Mouse (Mus musculus) kidney, postnatal 0 days (tissue): ENCODE data around the gene Arhgap19. TPM values are rescaled to one million over a fixed set of nuclear protein-coding genes. Genes with fewer than 3 reads are reported as not detected.

Experiments
- ATAC-seq: fragments of 200-750 bp; cut with Nextera tagmentation; replicated peaks from 2 replicates; pipeline ENCODE4 v1.8.0; 2017; ENCODE audit warnings: low read depth, moderate number of reproducible peaks, moderate TSS enrichment, moderate library complexity; ENCODE audit not compliant: low FRiP score
- DNase-seq: peaks from one replicate; pipeline ENCODE4 v3.0.0-alpha.2; 2016; ENCODE audit warnings: low spot score
- H3K27ac ChIP-seq: fragments of 300-500 bp; sonication (generic); 2 replicates; pipeline ENCODE4 v1.5.1; 2014; ENCODE audit warnings: mild to moderate bottlenecking
- H3K27me3 ChIP-seq: fragments of 300-500 bp; sonication (generic); 2 replicates; pipeline ENCODE4 v1.6.1; 2014; ENCODE audit warnings: low read length, mixed read lengths; ENCODE audit not compliant: insufficient read depth
- H3K36me3 ChIP-seq: fragments of 300-500 bp; sonication (generic); 2 replicates; pipeline ENCODE4 v1.6.1; 2014; ENCODE audit warnings: low read length, mixed read lengths; ENCODE audit not compliant: insufficient read depth
- H3K4me1 ChIP-seq: fragments of 300-500 bp; sonication (generic); replicated peaks from 2 replicates; pipeline ENCODE4 v1.6.1; 2014; ENCODE audit warnings: antibody characterized with exemption, low read length, mixed read lengths; ENCODE audit not compliant: insufficient read depth
- H3K4me2 ChIP-seq: fragments of 300-500 bp; sonication (generic); 2 replicates; pipeline ENCODE4 v1.6.1; 2014; ENCODE audit warnings: mild to moderate bottlenecking, low read length, moderate library complexity, mixed read lengths
- H3K4me3 ChIP-seq: fragments of 300-500 bp; sonication (generic); replicated peaks from 2 replicates; pipeline ENCODE4 v1.5.1; 2014; ENCODE audit warnings: low read depth, low read length
- H3K9ac ChIP-seq: fragments of 300-500 bp; sonication (generic); 2 replicates; pipeline ENCODE4 v1.6.1; 2014; ENCODE audit warnings: low read depth, low read length
- H3K9me3 ChIP-seq: fragments of 300-500 bp; sonication (generic); replicated peaks from 2 replicates; pipeline ENCODE4 v1.6.1; 2016; ENCODE audit warnings: low read length, inconsistent platforms, mixed read lengths
- CTCF ChIP-seq: IDR thresholded peaks from 2 replicates; pipeline ENCODE4 v1.5.1; 2016; ENCODE audit warnings: antibody characterized with exemption, low read depth, mild to moderate bottlenecking, moderate library complexity
- WGBS: fragments of 180-500 bp; shearing (Covaris S2); extraction: QIAGEN DNeasy Blood & Tissue Kit; methylation state at CpG from one replicate; pipeline ENCODE4 v1.1.7; 2014; 5-methylcytosine and 5-hydroxymethylcytosine counted together
- polyA plus RNA-seq: library from polyadenylated mRNA; unstranded; fragments of >200 nt; fragmentation: Nextera tagmentation; extraction: Ambion mirVana; gene quantifications from 2 replicates; pipeline ENCODE4 v1.2.1, GENCODE M21; 2015

Gene Arhgap19
- polyA plus RNA-seq, 1 experiment from 2014 or later: 9.5 TPM

- ATAC-seq (no peak), DNase-seq (no peak)
- Histone ChIP-seq H3K27ac (no peak overlapping the region), H3K9me3 (no peaks in the 10 kb centered on the region), H3K4me3 (no peak overlapping the region), H3K4me1 (no peaks in the 10 kb centered on the region), H3K4me2 (no peak overlapping the region), H3K27me3 (no peaks in the 10 kb centered on the region), H3K9ac (no peak overlapping the region), H3K36me3 (no peaks in the 10 kb centered on the region)
- WGBS: 51% methylated on average over 5 of the region's 5 CpGs
- no peak for TF ChIP-seq CTCF
These were observed 15.1 kb upstream of the Arhgap19 start for GRCm38 (mm10) chr19:41816915-41817314.

GRCm38 (mm10) chr19:41816410-41816809 lies 14.6 kb upstream of the Arhgap19 start:
- DNase-seq: no peak
- Histone ChIP-seq H3K36me3 (no peaks in the 10 kb centered on the region), H3K4me2 (no peak overlapping the region), H3K9me3 (no peaks in the 10 kb centered on the region), H3K4me1 (no peaks in the 10 kb centered on the region), H3K4me3 (no peak overlapping the region), H3K9ac (no peak overlapping the region), H3K27ac (no peak overlapping the region), H3K27me3 (no peaks in the 10 kb centered on the region)
- no peak for TF ChIP-seq CTCF
- WGBS: 42% methylated on average over 5 of the region's 5 CpGs
- ATAC-seq: no peak

- H3K9me3 ChIP-seq: no peaks in the 10 kb centered on the region
- H3K9ac ChIP-seq: no peak overlapping the region
- no peak for TF ChIP-seq CTCF
- H3K27ac ChIP-seq: no peak overlapping the region
- ATAC-seq (no peak), DNase-seq (no peak)
- no peak overlapping the region for H3K4me3 ChIP-seq
- H3K4me1 ChIP-seq: no peaks in the 10 kb centered on the region
- H3K36me3 ChIP-seq: no peaks in the 10 kb centered on the region
- no peaks in the 10 kb centered on the region for H3K27me3 ChIP-seq
- 93% methylated on average over 4 of the region's 4 CpGs for WGBS
- no peak overlapping the region for H3K4me2 ChIP-seq
These were observed 11.5 kb upstream of the Arhgap19 start for GRCm38 (mm10) chr19:41813374-41813773.

GRCm38 (mm10) chr19:41812525-41812924 lies 10.7 kb upstream of the Arhgap19 start:
- TF ChIP-seq CTCF: no peak
- Histone ChIP-seq H3K4me1 (no peaks in the 10 kb centered on the region), H3K36me3 (no peaks in the 10 kb centered on the region), H3K9ac (no peak overlapping the region), H3K9me3 (no peaks in the 10 kb centered on the region), H3K4me2 (no peak overlapping the region), H3K27me3 (no peaks in the 10 kb centered on the region), H3K4me3 (no peak overlapping the region), H3K27ac (no peak overlapping the region)
- ATAC-seq (no peak), DNase-seq (no peak)
- WGBS: 87% methylated on average over 10 of the region's 10 CpGs

- ATAC-seq: peak; percentile 36; the same call in 1 of the 2 replicates
- no peaks in the 10 kb centered on the region for H3K27me3 ChIP-seq
- no peaks in the 10 kb centered on the region for H3K36me3 ChIP-seq
- peak; percentile 50 for DNase-seq
- no peaks in the 10 kb centered on the region for H3K4me1 ChIP-seq
- TF ChIP-seq CTCF: no peak
- no peak overlapping the region for H3K4me3 ChIP-seq
- H3K27ac ChIP-seq: peak overlapping the region; percentile 10; the same call in 1 of the 2 replicates
- H3K9me3 ChIP-seq: no peaks in the 10 kb centered on the region
- H3K9ac ChIP-seq: no peak overlapping the region
- no peak overlapping the region for H3K4me2 ChIP-seq
- WGBS: 45% methylated on average over 5 of the region's 5 CpGs
These were observed 8.2 kb upstream of the Arhgap19 start for GRCm38 (mm10) chr19:41810074-41810473.

- H3K36me3 ChIP-seq: no peaks in the 10 kb centered on the region
- no peaks in the 10 kb centered on the region for H3K27me3 ChIP-seq
- no peak overlapping the region for H3K4me2 ChIP-seq
- 79% methylated on average over 8 of the region's 8 CpGs for WGBS
- no peaks in the 10 kb centered on the region for H3K4me1 ChIP-seq
- no peaks in the 10 kb centered on the region for H3K9me3 ChIP-seq
- DNase-seq: no peak
- no peak for TF ChIP-seq CTCF
- no peak for ATAC-seq
- H3K4me3 ChIP-seq: no peak overlapping the region
- no peak overlapping the region for H3K9ac ChIP-seq
- no peak overlapping the region for H3K27ac ChIP-seq
These were observed 6.3 kb upstream of the Arhgap19 start for GRCm38 (mm10) chr19:41808104-41808634.

- no peaks in the 10 kb centered on the region for H3K4me1 ChIP-seq
- DNase-seq (no peak), ATAC-seq (no peak)
- H3K4me3 ChIP-seq: no peak overlapping the region
- 84% methylated on average over 9 of the region's 9 CpGs for WGBS
- H3K27ac ChIP-seq: no peak overlapping the region
- no peak overlapping the region for H3K4me2 ChIP-seq
- no peak overlapping the region for H3K9ac ChIP-seq
- no peaks in the 10 kb centered on the region for H3K36me3 ChIP-seq
- H3K27me3 ChIP-seq: no peaks in the 10 kb centered on the region
- H3K9me3 ChIP-seq: no peaks in the 10 kb centered on the region
- TF ChIP-seq CTCF: no peak
These were observed 5.7 kb upstream of the Arhgap19 start for GRCm38 (mm10) chr19:41807497-41807896.
